Mouse (Mus musculus) intestine, embryonic 16.5 days (tissue): ENCODE measurements around the gene Abcb9. TPM values are rescaled to one million over a fixed set of nuclear protein-coding genes. Genes with fewer than 3 reads are reported as not detected.

Experiments used
- ATAC-seq: fragments of 200-750 bp; cut with Nextera tagmentation; 2 replicates; pipeline ENCODE4 v1.8.0; 2017; ENCODE audit warnings: moderate TSS enrichment, moderate library complexity
- H3K27ac ChIP-seq: fragments of 300-500 bp; sonication (generic); 2 replicates; pipeline ENCODE4 v1.5.1; 2014; ENCODE audit warnings: mild to moderate bottlenecking, low read length
- H3K27me3 ChIP-seq: fragments of 300-500 bp; sonication (generic); replicated peaks from 2 replicates; pipeline ENCODE4 v1.6.1; 2014; ENCODE audit warnings: low read length, control low read depth, mixed read lengths; ENCODE audit not compliant: control insufficient read depth, insufficient read depth
- H3K36me3 ChIP-seq: fragments of 300-500 bp; sonication (generic); 2 replicates; pipeline ENCODE4 v1.6.1; 2014; ENCODE audit warnings: low read length, control low read depth; ENCODE audit not compliant: control insufficient read depth, insufficient read depth
- H3K4me1 ChIP-seq: fragments of 300-500 bp; sonication (generic); 2 replicates; pipeline ENCODE4 v1.6.1; 2014; ENCODE audit warnings: low read length, control low read depth, mixed read lengths; ENCODE audit not compliant: control insufficient read depth, insufficient read depth
- H3K4me2 ChIP-seq: fragments of 300-500 bp; sonication (generic); 2 replicates; pipeline ENCODE4 v1.6.1; 2014; ENCODE audit warnings: low read depth, low read length, control low read depth
- H3K4me3 ChIP-seq: fragments of 300-500 bp; sonication (generic); 2 replicates; pipeline ENCODE4 v1.5.1; 2014; ENCODE audit warnings: mild to moderate bottlenecking, low read length
- H3K9ac ChIP-seq: fragments of 300-500 bp; sonication (generic); 2 replicates; pipeline ENCODE4 v1.6.1; 2014; ENCODE audit warnings: low read depth, low read length
- H3K9me3 ChIP-seq: fragments of 300-500 bp; sonication (generic); 2 replicates; pipeline ENCODE4 v1.6.1; 2016; ENCODE audit warnings: low read length, control low read depth; ENCODE audit not compliant: control insufficient read depth
- WGBS: fragments of 180-500 bp; shearing (Covaris S2); extraction: QIAGEN DNeasy Blood & Tissue Kit; methylation state at CpG from one replicate; pipeline ENCODE4 v1.1.7; 2014; 5-methylcytosine and 5-hydroxymethylcytosine counted together
- polyA plus RNA-seq: library from polyadenylated mRNA; unstranded; fragments of >200 nt; fragmentation: Nextera tagmentation; extraction: Ambion mirVana; gene quantifications from 2 replicates; pipeline ENCODE4 v1.2.1, GENCODE M21; 2015

The Abcb9 gene
- polyA plus RNA-seq, 1 experiment from 2014 or later = 2.5 TPM

DNA sequence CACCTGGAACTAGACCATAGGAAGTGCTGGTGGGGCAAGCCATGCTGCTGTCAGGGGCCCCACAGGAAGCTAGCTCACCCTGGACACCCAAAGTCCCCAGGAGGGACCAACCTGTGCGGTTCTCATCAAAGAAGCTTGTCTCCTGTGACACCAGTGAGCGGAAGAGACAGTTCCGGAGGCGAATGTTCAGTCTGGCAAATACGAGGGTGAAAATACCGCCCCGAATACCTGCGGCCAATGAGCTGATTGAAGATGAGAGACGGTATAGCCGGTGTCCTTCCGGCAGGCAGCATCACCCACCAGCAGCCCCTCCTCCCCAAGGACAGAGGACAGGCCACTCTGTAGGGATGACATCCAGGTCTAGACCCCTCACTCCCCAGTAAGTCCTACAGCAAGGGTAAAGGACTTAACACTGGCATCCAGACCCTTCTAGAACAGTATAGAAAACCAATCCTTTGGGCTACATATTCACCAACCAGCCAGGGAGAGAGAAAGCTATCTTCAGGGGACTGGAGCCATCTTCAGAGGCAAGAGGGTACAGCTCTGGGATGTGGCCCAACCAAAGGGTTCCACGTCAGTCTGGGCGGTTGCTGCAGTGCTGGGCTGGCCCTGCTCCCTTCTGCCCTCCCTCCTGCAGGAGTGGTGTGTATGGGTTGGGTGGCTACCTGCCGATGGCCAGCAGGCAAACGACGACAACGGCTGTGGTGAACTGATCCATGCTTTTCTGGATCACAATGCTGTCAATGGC, 12.5 kb downstream of the Abcb9 start:
- no peak overlapping the region for H3K27ac ChIP-seq
- H3K9ac ChIP-seq = no peak overlapping the region
- H3K9me3 ChIP-seq = no peaks in the 10 kb centered on the region
- no peak for ATAC-seq
- H3K36me3 ChIP-seq = no peaks in the 10 kb centered on the region
- peaks cover 8% of the 10 kb centered on the region; the same call in 1 of the 2 replicates for H3K4me1 ChIP-seq
- H3K27me3 ChIP-seq = no peaks in the 10 kb centered on the region
- H3K4me3 ChIP-seq = no peak overlapping the region
- H3K4me2 ChIP-seq = no peak overlapping the region
- WGBS = 87% methylated on average over 17 of the region's 17 CpGs

DNA sequence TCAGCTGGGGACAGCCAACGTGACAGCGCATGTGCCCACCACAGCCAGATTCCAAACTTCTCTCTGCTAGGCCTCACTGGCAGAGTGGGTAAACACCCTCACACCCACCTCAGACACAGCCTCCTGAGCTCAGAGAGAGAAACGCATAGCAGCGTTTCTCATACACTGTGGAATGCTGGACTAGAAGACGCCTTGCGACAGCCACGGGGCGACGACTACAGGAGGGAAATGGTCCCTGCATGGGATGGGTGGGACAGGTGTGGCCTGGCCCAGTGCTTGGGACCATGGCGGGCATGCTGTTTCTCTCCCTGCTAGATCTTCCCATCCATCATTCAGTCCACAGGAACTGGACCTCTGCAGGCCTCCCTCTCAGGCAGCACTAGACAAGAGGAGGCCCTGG, 13.2 kb downstream of the Abcb9 start:
- H3K27ac ChIP-seq = no peak overlapping the region
- H3K27me3 ChIP-seq = no peaks in the 10 kb centered on the region
- no peaks in the 10 kb centered on the region for H3K36me3 ChIP-seq
- no peak overlapping the region for H3K4me3 ChIP-seq
- no peak overlapping the region for H3K9ac ChIP-seq
- no peaks in the 10 kb centered on the region for H3K9me3 ChIP-seq
- H3K4me2 ChIP-seq = no peak overlapping the region
- ATAC-seq = no peak
- 74% methylated on average over 10 of the region's 10 CpGs for WGBS
- peaks cover 8% of the 10 kb centered on the region; the same call in 1 of the 2 replicates for H3K4me1 ChIP-seq

DNA sequence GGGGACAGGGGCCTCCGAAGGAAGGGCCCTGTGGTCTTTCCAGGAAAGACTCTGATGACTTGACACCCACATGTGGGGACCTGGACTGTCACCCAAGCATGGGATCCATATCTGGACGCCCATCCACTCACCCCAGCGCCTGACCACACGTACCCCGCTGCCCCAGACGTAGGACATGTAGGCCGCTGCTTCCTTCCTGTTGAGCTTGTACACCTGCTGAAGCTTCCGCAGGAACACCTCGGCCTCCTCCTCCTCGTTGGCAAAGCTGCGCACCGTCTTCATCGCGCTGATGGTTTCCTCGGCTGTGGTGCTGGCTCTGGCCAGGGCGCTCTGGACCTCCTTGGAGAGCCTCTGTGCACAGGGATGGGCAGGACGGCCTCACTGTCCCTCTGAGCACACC, 15.7 kb downstream of the Abcb9 start:
- H3K4me2 ChIP-seq = no peak overlapping the region
- no peaks in the 10 kb centered on the region for H3K36me3 ChIP-seq
- ATAC-seq = no peak
- no peaks in the 10 kb centered on the region for H3K27me3 ChIP-seq
- no peaks in the 10 kb centered on the region for H3K9me3 ChIP-seq
- H3K4me3 ChIP-seq = no peak overlapping the region
- no peak overlapping the region for H3K27ac ChIP-seq
- peaks cover 23% of the 10 kb centered on the region for H3K4me1 ChIP-seq
- no peak overlapping the region for H3K9ac ChIP-seq
- 92% methylated on average over 17 of the region's 17 CpGs for WGBS

DNA sequence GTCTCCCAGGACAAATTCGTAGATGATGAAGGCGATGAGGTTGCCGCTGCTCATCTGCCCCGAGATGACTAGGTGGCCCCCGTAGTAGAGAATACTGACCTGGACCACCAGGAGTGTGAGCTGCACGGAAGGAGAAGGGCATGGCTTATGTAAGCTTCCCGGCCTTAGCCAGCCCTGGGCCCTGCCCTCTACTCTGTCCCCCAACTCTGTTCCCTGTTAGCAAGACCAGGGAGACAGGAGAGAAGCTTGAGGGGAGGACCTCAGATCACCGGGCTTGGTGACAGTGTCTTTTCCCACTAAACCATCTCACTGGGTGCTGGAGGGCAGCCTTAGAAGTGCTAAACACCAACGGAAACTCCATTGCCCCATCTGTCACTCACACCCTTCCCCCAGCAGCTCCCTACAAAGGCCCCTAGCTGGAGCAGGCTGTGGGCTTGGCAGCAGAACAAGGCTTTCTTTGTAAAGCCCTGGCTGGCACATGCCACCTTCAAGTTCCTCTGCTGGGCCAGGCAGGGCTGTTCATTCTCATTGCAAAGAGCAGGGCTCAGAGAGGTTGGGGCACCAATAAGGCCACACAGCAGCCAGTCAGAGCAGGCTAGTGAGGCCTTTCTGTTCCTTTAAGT, 16.7 kb downstream of the Abcb9 start:
- Histone ChIP-seq H3K9ac (no peak overlapping the region), H3K4me1 (peaks cover 23% of the 10 kb centered on the region), H3K27me3 (no peaks in the 10 kb centered on the region), H3K4me3 (no peak overlapping the region), H3K27ac (no peak overlapping the region), H3K4me2 (no peak overlapping the region), H3K36me3 (no peaks in the 10 kb centered on the region), H3K9me3 (no peaks in the 10 kb centered on the region)
- ATAC-seq = no peak
- 62% methylated on average over 9 of the region's 9 CpGs for WGBS

DNA sequence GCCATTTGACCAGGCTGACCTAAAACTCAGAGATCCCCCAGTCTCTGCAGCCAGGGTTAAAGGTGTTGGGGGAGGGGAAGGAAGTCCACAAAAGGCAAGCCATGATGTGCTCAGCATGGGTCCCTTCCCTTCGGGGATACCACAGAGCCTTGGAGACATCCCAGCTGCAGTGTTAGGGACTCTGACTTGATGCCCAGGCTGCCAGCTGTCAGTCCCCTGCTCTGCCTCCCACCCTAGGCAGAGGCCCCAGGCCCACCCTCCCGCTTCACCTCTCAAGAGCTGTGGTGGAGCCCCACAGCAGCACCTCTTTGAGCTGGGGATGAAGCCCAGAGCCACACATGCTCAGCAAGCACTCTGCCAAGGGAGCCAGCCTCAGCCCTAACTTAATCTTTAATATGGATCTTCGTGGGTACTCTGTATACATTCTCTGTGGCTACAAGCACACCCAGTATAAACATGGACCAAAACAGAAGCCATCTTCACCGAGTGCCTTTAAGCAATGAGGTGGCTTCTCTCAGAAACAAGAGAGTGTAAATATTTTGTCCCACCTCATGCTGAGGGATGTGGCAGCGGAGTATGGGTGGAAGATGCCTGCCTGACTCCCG, 17.6 kb downstream of the Abcb9 start:
- ATAC-seq = no peak
- H3K4me2 ChIP-seq = no peak overlapping the region
- H3K27me3 ChIP-seq = no peaks in the 10 kb centered on the region
- peaks cover 25% of the 10 kb centered on the region for H3K4me1 ChIP-seq
- 56% methylated on average over 6 of the region's 6 CpGs for WGBS
- no peak overlapping the region; the same call in 1 of the 2 replicates for H3K27ac ChIP-seq
- H3K4me3 ChIP-seq = no peak overlapping the region
- no peaks in the 10 kb centered on the region for H3K36me3 ChIP-seq
- H3K9ac ChIP-seq = peak overlapping the region; percentile 19; the same call in 1 of the 2 replicates
- no peaks in the 10 kb centered on the region for H3K9me3 ChIP-seq

DNA sequence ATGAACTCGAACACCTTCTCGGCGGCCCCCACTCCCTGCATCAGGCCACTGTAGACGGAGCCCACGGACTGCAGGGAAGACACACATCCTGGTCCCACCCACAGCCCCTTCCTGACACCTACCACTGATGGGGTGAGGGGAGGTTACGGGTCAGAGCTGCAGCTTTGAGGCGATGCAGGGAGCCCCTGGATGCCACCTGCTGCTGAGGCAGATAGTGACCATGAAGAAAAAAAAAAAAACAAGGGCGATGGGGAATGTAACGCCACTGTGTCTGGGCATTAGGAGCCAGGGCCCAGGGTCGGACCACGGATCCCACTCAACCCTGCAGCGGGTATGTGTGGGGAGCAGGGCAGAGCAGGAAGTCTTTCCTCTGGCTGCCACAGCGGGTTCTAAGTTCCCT, 18.4 kb downstream of the Abcb9 start:
- no peaks in the 10 kb centered on the region for H3K27me3 ChIP-seq
- no peak overlapping the region for H3K4me2 ChIP-seq
- peak overlapping the region; percentile 77; the same call in 1 of the 2 replicates for H3K27ac ChIP-seq
- H3K9me3 ChIP-seq = no peaks in the 10 kb centered on the region
- no peak overlapping the region for H3K9ac ChIP-seq
- WGBS = 84% methylated on average over 13 of the region's 13 CpGs
- no peaks in the 10 kb centered on the region for H3K36me3 ChIP-seq
- peaks cover 25% of the 10 kb centered on the region for H3K4me1 ChIP-seq
- no peak overlapping the region for H3K4me3 ChIP-seq
- no peak for ATAC-seq

DNA sequence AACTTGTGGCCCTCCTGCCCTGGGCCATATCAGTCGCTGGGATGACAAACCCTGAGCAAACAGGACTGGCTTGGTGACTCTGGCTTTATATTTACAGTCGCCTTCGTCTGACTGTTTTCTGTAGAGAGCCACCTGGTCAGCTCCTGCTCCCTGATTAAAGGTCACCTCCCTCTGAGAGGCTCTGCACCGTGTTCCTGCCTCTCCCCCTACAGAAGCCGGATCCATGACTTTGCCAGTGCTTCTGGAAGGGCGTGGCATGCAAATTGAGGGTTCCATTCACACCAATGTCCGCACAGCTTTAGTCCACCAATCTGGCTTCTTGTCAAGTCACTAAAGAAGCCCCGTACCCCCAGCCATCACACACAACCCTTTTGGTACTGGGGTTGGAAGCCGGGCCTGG, 19.0 kb downstream of the Abcb9 start:
- Histone ChIP-seq H3K4me1 (peaks cover 25% of the 10 kb centered on the region), H3K27me3 (no peaks in the 10 kb centered on the region), H3K36me3 (no peaks in the 10 kb centered on the region), H3K4me3 (no peak overlapping the region), H3K9me3 (no peaks in the 10 kb centered on the region), H3K9ac (no peak overlapping the region), H3K27ac (peak overlapping the region; percentile 77), H3K4me2 (no peak overlapping the region)
- WGBS = 47% methylated on average over 9 of the region's 9 CpGs
- peak; percentile 85 for ATAC-seq

DNA sequence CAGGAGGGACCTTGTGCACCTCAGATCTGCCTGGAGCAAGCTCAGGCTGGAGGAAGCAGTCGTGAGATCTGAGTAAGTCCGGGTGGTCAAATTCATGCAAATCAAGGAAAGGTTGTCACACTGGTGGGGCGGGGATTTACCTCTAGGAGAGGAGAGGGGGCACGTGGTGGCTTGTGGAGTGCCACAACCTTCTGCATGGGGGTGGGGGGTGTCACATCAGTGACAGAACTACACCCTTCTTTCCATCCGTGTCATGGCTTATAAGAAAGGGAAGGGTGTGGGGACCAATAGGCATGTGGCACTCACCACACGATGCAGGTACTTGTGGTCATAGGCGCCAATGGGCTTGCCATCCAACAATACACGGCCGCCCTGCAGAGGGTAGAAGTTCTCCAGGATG, 19.9 kb downstream of the Abcb9 start:
- Histone ChIP-seq H3K27ac (peak overlapping the region; percentile 77), H3K36me3 (no peaks in the 10 kb centered on the region), H3K9me3 (no peaks in the 10 kb centered on the region), H3K27me3 (no peaks in the 10 kb centered on the region), H3K4me2 (no peak overlapping the region), H3K4me1 (peaks cover 25% of the 10 kb centered on the region), H3K9ac (peak overlapping the region; percentile 19; the same call in 1 of the 2 replicates), H3K4me3 (no peak overlapping the region)
- WGBS = 72% methylated on average over 9 of the region's 9 CpGs
- no peak for ATAC-seq

DNA sequence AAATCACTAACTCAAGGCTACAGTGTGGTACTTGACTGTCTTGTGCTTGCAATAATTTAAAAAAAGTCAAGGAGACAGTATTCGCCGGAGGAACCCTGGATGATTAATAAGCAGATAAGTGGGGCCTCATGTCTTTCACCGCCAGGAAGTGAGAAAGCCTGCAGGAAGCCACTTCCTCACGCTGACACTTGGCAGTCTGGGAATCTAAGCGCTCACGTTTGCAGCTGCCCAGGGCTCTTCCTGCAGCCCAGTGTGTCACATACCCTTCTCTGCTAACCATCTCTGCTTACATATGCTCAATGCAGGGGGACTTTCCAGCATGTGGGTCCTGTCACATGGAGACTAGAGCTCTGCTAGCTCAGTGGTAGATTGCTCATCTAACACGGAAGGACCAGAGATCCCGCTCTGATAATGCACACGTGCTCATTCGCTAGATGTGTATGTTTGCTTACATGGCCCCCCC, 20.7 kb downstream of the Abcb9 start:
- Histone ChIP-seq H3K9ac (no peak overlapping the region), H3K36me3 (no peaks in the 10 kb centered on the region), H3K4me3 (no peak overlapping the region), H3K27me3 (no peaks in the 10 kb centered on the region), H3K4me2 (no peak overlapping the region), H3K4me1 (peaks cover 32% of the 10 kb centered on the region), H3K9me3 (no peaks in the 10 kb centered on the region), H3K27ac (no peak overlapping the region)
- 25% methylated on average over 10 of the region's 10 CpGs for WGBS
- peak; percentile 9; the same call in 1 of the 2 replicates for ATAC-seq
